Mouse (Mus musculus) kidney, embryonic 14.5 days (tissue): ENCODE data around the gene Rerg. TPM values are rescaled to one million over a fixed set of nuclear protein-coding genes. Genes with fewer than 3 reads are reported as not detected.
"Not testable (repeated sequence)": the region's sequence is repeated elsewhere in the genome, so short reads cannot be mapped to it uniquely, and the experiment has no call there.

Experiments
- ATAC-seq: fragments of 200-750 bp; cut with Nextera tagmentation; 2 replicates; pipeline ENCODE4 v1.8.0; 2017; ENCODE audit warnings: moderate number of reproducible peaks, mild to moderate bottlenecking, moderate TSS enrichment, moderate library complexity; ENCODE audit not compliant: low FRiP score, low TSS enrichment
- H3K27ac ChIP-seq: fragments of 300-500 bp; sonication (generic); 2 replicates; pipeline ENCODE4 v1.5.1; 2014; ENCODE audit warnings: low read depth, mild to moderate bottlenecking, low read length, moderate library complexity, mixed read lengths
- H3K27me3 ChIP-seq: fragments of 300-500 bp; sonication (generic); 2 replicates; pipeline ENCODE4 v1.6.1; 2014; ENCODE audit warnings: mild to moderate bottlenecking, low read length; ENCODE audit not compliant: control insufficient read depth, insufficient read depth
- H3K36me3 ChIP-seq: fragments of 300-500 bp; sonication (generic); 2 replicates; pipeline ENCODE4 v1.6.1; 2014; ENCODE audit warnings: low read length, mixed read lengths; ENCODE audit not compliant: control insufficient read depth, insufficient read depth
- H3K4me1 ChIP-seq: fragments of 300-500 bp; sonication (generic); 2 replicates; pipeline ENCODE4 v1.6.1; 2014; ENCODE audit warnings: low read length, mixed read lengths; ENCODE audit not compliant: control insufficient read depth, insufficient read depth
- H3K4me2 ChIP-seq: fragments of 300-500 bp; sonication (generic); replicated peaks from 2 replicates; pipeline ENCODE4 v1.6.1; 2014; ENCODE audit warnings: low read depth, mild to moderate bottlenecking, low read length
- H3K4me3 ChIP-seq: fragments of 300-500 bp; sonication (generic); 2 replicates; pipeline ENCODE4 v1.5.1; 2014; ENCODE audit warnings: mild to moderate bottlenecking, low read length
- H3K9ac ChIP-seq: fragments of 300-500 bp; sonication (generic); 2 replicates; pipeline ENCODE4 v1.6.1; 2014; ENCODE audit warnings: low read depth, mild to moderate bottlenecking, low read length, moderate library complexity
- H3K9me3 ChIP-seq: fragments of 300-500 bp; sonication (generic); 2 replicates; pipeline ENCODE4 v1.6.1; 2016; ENCODE audit warnings: low read length; ENCODE audit not compliant: control insufficient read depth
- WGBS: fragments of 180-500 bp; shearing (Covaris S2); extraction: QIAGEN DNeasy Blood & Tissue Kit; methylation state at CpG from one replicate; pipeline ENCODE4 v1.1.7; 2014; 5-methylcytosine and 5-hydroxymethylcytosine counted together
- polyA plus RNA-seq: library from polyadenylated mRNA; unstranded; fragments of >200 nt; fragmentation: Nextera tagmentation; extraction: Ambion mirVana; gene quantifications from 2 replicates; pipeline ENCODE4 v1.2.1, GENCODE M21; 2014

Rerg gene
- polyA plus RNA-seq, 1 experiment from 2014 or later: 13.2 TPM

GRCm38 (mm10) chr6:137035611-137036395, 134.5 kb downstream of the Rerg start:
- H3K4me2 ChIP-seq, H3K4me3 ChIP-seq, H3K9ac ChIP-seq, ATAC-seq, H3K4me1 ChIP-seq, H3K9me3 ChIP-seq, H3K27me3 ChIP-seq, H3K27ac ChIP-seq, H3K36me3 ChIP-seq: not testable (repeated sequence)
- WGBS: 90% methylated on average over 8 of the region's 8 CpGs

GRCm38 (mm10) chr6:137030611-137031097, 139.6 kb downstream of the Rerg start:
- Histone ChIP-seq H3K9ac (no peak overlapping the region), H3K27me3 (no peaks in the 10 kb centered on the region), H3K4me3 (no peak overlapping the region), H3K9me3 (no peaks in the 10 kb centered on the region), H3K4me1 (no peaks in the 10 kb centered on the region), H3K27ac (no peak overlapping the region), H3K36me3 (no peaks in the 10 kb centered on the region), H3K4me2 (no peak overlapping the region)
- 82% methylated on average over 6 of the region's 6 CpGs for WGBS
- no peak for ATAC-seq

GRCm38 (mm10) chr6:137029931-137030610, 140.2 kb downstream of the Rerg start:
- H3K9me3 ChIP-seq: no peaks in the 10 kb centered on the region
- no peak overlapping the region for H3K9ac ChIP-seq
- H3K27me3 ChIP-seq: no peaks in the 10 kb centered on the region
- H3K4me1 ChIP-seq: no peaks in the 10 kb centered on the region
- no peak overlapping the region for H3K4me3 ChIP-seq
- no peaks in the 10 kb centered on the region for H3K36me3 ChIP-seq
- H3K27ac ChIP-seq: no peak overlapping the region
- WGBS: 71% methylated on average over 7 of the region's 7 CpGs
- no peak overlapping the region for H3K4me2 ChIP-seq
- ATAC-seq: no peak

GRCm38 (mm10) chr6:137025461-137025860, 144.8 kb downstream of the Rerg start:
- H3K4me3 ChIP-seq: no peak overlapping the region
- no peak overlapping the region for H3K4me2 ChIP-seq
- H3K4me1 ChIP-seq: no peaks in the 10 kb centered on the region
- ATAC-seq: no peak
- no peak overlapping the region for H3K27ac ChIP-seq
- H3K9ac ChIP-seq: no peak overlapping the region
- WGBS: 79% methylated on average over 5 of the region's 5 CpGs
- no peaks in the 10 kb centered on the region for H3K36me3 ChIP-seq
- H3K9me3 ChIP-seq: no peaks in the 10 kb centered on the region
- H3K27me3 ChIP-seq: no peaks in the 10 kb centered on the region

GRCm38 (mm10) chr6:137024541-137024940, 145.8 kb downstream of the Rerg start:
- no peaks in the 10 kb centered on the region for H3K4me1 ChIP-seq
- no peak overlapping the region for H3K4me2 ChIP-seq
- no peaks in the 10 kb centered on the region for H3K9me3 ChIP-seq
- no peak overlapping the region for H3K9ac ChIP-seq
- H3K4me3 ChIP-seq: no peak overlapping the region
- no peaks in the 10 kb centered on the region for H3K36me3 ChIP-seq
- H3K27ac ChIP-seq: no peak overlapping the region
- 81% methylated on average over 2 of the region's 2 CpGs for WGBS
- ATAC-seq: no peak
- H3K27me3 ChIP-seq: no peaks in the 10 kb centered on the region

GRCm38 (mm10) chr6:137017216-137017973, 152.9 kb downstream of the Rerg start:
- Histone ChIP-seq H3K4me1 (no peaks in the 10 kb centered on the region), H3K36me3 (no peaks in the 10 kb centered on the region), H3K27ac (no peak overlapping the region), H3K4me3 (no peak overlapping the region), H3K27me3 (no peaks in the 10 kb centered on the region), H3K9ac (no peak overlapping the region), H3K9me3 (no peaks in the 10 kb centered on the region), H3K4me2 (no peak overlapping the region)
- no peak for ATAC-seq
- 91% methylated on average over 7 of the region's 7 CpGs for WGBS

GRCm38 (mm10) chr6:137014346-137014745, 156.0 kb downstream of the Rerg start:
- no peak overlapping the region for H3K4me2 ChIP-seq
- H3K4me1 ChIP-seq: no peaks in the 10 kb centered on the region
- H3K27me3 ChIP-seq: no peaks in the 10 kb centered on the region
- no peak overlapping the region for H3K4me3 ChIP-seq
- H3K9me3 ChIP-seq: no peaks in the 10 kb centered on the region
- H3K36me3 ChIP-seq: no peaks in the 10 kb centered on the region
- WGBS: 78% methylated on average over 6 of the region's 6 CpGs
- H3K9ac ChIP-seq: no peak overlapping the region
- no peak for ATAC-seq
- H3K27ac ChIP-seq: no peak overlapping the region

GRCm38 (mm10) chr6:137011187-137011586, 159.1 kb downstream of the Rerg start:
- no peaks in the 10 kb centered on the region for H3K9me3 ChIP-seq
- no peaks in the 10 kb centered on the region for H3K4me1 ChIP-seq
- no peak overlapping the region for H3K4me2 ChIP-seq
- no peaks in the 10 kb centered on the region for H3K36me3 ChIP-seq
- no peak for ATAC-seq
- no peak overlapping the region for H3K9ac ChIP-seq
- H3K4me3 ChIP-seq: no peak overlapping the region
- H3K27ac ChIP-seq: no peak overlapping the region
- WGBS: 68% methylated on average over 5 of the region's 5 CpGs
- H3K27me3 ChIP-seq: no peaks in the 10 kb centered on the region
